Mouse (Mus musculus) forebrain, embryonic 10.5 days (tissue): ENCODE results near the gene Fam107a. TPM values are rescaled to one million over a fixed set of nuclear protein-coding genes. Genes with fewer than 3 reads are reported as not detected.
A peak's percentile ranks its signal among the peaks of the same experiment; 100 is the strongest.

ENCODE experiments used
- DNase-seq: peaks from one replicate; pipeline ENCODE4 v3.0.0-alpha.2; 2017; ENCODE audit warnings: low spot score; ENCODE audit errors: extremely low spot score
- H3K27ac ChIP-seq: fragments of 300-500 bp; sonication (generic); 2 replicates; pipeline ENCODE4 v1.5.1; 2016; ENCODE audit warnings: mild to moderate bottlenecking
- H3K27me3 ChIP-seq: fragments of 300-500 bp; sonication (generic); 2 replicates; pipeline ENCODE4 v1.6.1; 2016; ENCODE audit warnings: mild to moderate bottlenecking; ENCODE audit not compliant: poor library complexity, severe bottlenecking
- H3K36me3 ChIP-seq: fragments of 300-500 bp; sonication (generic); replicated peaks from 2 replicates; pipeline ENCODE4 v1.6.1; 2016; ENCODE audit warnings: mild to moderate bottlenecking, moderate library complexity
- H3K4me1 ChIP-seq: fragments of 300-500 bp; sonication (generic); 2 replicates; pipeline ENCODE4 v1.6.1; 2016
- H3K4me3 ChIP-seq: fragments of 300-500 bp; sonication (generic); 2 replicates; pipeline ENCODE4 v1.5.1; 2016; ENCODE audit warnings: mild to moderate bottlenecking, moderate library complexity
- H3K9me3 ChIP-seq: fragments of 300-500 bp; sonication (generic); 2 replicates; pipeline ENCODE4 v1.6.1; 2016; ENCODE audit warnings: mild to moderate bottlenecking, moderate library complexity
- WGBS: fragments of 180-500 bp; shearing (Covaris S2); methylation state at CpG from one replicate; pipeline ENCODE4 v1.1.7; 2016; 5-methylcytosine and 5-hydroxymethylcytosine counted together
- polyA plus RNA-seq: library from polyadenylated mRNA; unstranded; fragments of >200 nt; fragmentation: Nextera tagmentation; extraction: Ambion mirVana; gene quantifications from 2 replicates; pipeline ENCODE4 v1.2.1, GENCODE M21; 2016

The Fam107a gene
- polyA plus RNA-seq, 1 experiment from 2014 or later = 0.61 TPM

- H3K27ac ChIP-seq = no peak overlapping the region
- H3K4me3 ChIP-seq = no peak overlapping the region
- no peaks in the 10 kb centered on the region; the same call in 1 of the 2 replicates for H3K27me3 ChIP-seq
- H3K36me3 ChIP-seq = no peaks in the 10 kb centered on the region
- DNase-seq = no peak
- H3K9me3 ChIP-seq = no peaks in the 10 kb centered on the region
- H3K4me1 ChIP-seq = peaks cover 33% of the 10 kb centered on the region
- WGBS = 83% methylated on average over 11 of the region's 11 CpGs
Measured at GRCm38 (mm10) chr14:8332314-8333252, 14.8 kb upstream of the Fam107a start.

GRCm38 (mm10) chr14:8331307-8331905 is 13.6 kb upstream of the Fam107a start:
- Histone ChIP-seq H3K4me1 (peaks cover 42% of the 10 kb centered on the region), H3K9me3 (no peaks in the 10 kb centered on the region), H3K36me3 (no peaks in the 10 kb centered on the region), H3K27me3 (no peaks in the 10 kb centered on the region; the same call in 1 of the 2 replicates), H3K4me3 (no peak overlapping the region), H3K27ac (no peak overlapping the region)
- no peak for DNase-seq
- 91% methylated on average over 14 of the region's 14 CpGs for WGBS

GRCm38 (mm10) chr14:8330390-8330789 is 12.6 kb upstream of the Fam107a start:
- no peak overlapping the region for H3K27ac ChIP-seq
- H3K4me1 ChIP-seq = peaks cover 33% of the 10 kb centered on the region
- 82% methylated on average over 6 of the region's 6 CpGs for WGBS
- no peaks in the 10 kb centered on the region for H3K36me3 ChIP-seq
- no peak overlapping the region for H3K4me3 ChIP-seq
- DNase-seq = no peak
- no peaks in the 10 kb centered on the region for H3K9me3 ChIP-seq
- no peaks in the 10 kb centered on the region; the same call in 1 of the 2 replicates for H3K27me3 ChIP-seq

- no peak for DNase-seq
- Histone ChIP-seq H3K36me3 (no peaks in the 10 kb centered on the region), H3K4me1 (peaks cover 33% of the 10 kb centered on the region), H3K4me3 (no peak overlapping the region), H3K9me3 (no peaks in the 10 kb centered on the region), H3K27ac (peak overlapping the region; percentile 35; the same call in 1 of the 2 replicates), H3K27me3 (no peaks in the 10 kb centered on the region; the same call in 1 of the 2 replicates)
- 57% methylated on average over 4 of the region's 4 CpGs for WGBS
Measured at GRCm38 (mm10) chr14:8329552-8329951, 11.7 kb upstream of the Fam107a start.

GRCm38 (mm10) chr14:8327371-8327770 is 9.5 kb upstream of the Fam107a start:
- no peak for DNase-seq
- Histone ChIP-seq H3K4me1 (peaks cover 29% of the 10 kb centered on the region), H3K9me3 (no peaks in the 10 kb centered on the region), H3K4me3 (no peak overlapping the region), H3K27ac (peak overlapping the region; percentile 48; the same call in 1 of the 2 replicates), H3K36me3 (no peaks in the 10 kb centered on the region), H3K27me3 (peaks cover 12% of the 10 kb centered on the region; the same call in 1 of the 2 replicates)
- 22% methylated on average over 1 of the region's 1 CpGs for WGBS

GRCm38 (mm10) chr14:8326961-8327360 is 9.1 kb upstream of the Fam107a start:
- Histone ChIP-seq H3K36me3 (no peaks in the 10 kb centered on the region), H3K9me3 (no peaks in the 10 kb centered on the region), H3K27me3 (peaks cover 12% of the 10 kb centered on the region; the same call in 1 of the 2 replicates), H3K27ac (no peak overlapping the region; the same call in 1 of the 2 replicates), H3K4me1 (peaks cover 26% of the 10 kb centered on the region), H3K4me3 (no peak overlapping the region)
- no peak for DNase-seq

- no peaks in the 10 kb centered on the region for H3K9me3 ChIP-seq
- no peaks in the 10 kb centered on the region for H3K36me3 ChIP-seq
- H3K27ac ChIP-seq = no peak overlapping the region
- DNase-seq = no peak
- peaks cover 26% of the 10 kb centered on the region for H3K4me1 ChIP-seq
- peaks cover 14% of the 10 kb centered on the region; the same call in 1 of the 2 replicates for H3K27me3 ChIP-seq
- WGBS = 88% methylated on average over 4 of the region's 4 CpGs
- H3K4me3 ChIP-seq = no peak overlapping the region
Measured at GRCm38 (mm10) chr14:8325746-8326145, 7.9 kb upstream of the Fam107a start.

- H3K27me3 ChIP-seq = peaks cover 65% of the 10 kb centered on the region
- no peaks in the 10 kb centered on the region for H3K9me3 ChIP-seq
- DNase-seq = no peak
- H3K4me3 ChIP-seq = no peak overlapping the region
- no peak overlapping the region for H3K27ac ChIP-seq
- WGBS = 89% methylated on average over 3 of the region's 3 CpGs
- H3K4me1 ChIP-seq = peaks cover 22% of the 10 kb centered on the region
- no peaks in the 10 kb centered on the region for H3K36me3 ChIP-seq
Measured at GRCm38 (mm10) chr14:8320528-8320927, 2.7 kb upstream of the Fam107a start.

- peak; percentile 44 for DNase-seq
- no peaks in the 10 kb centered on the region for H3K9me3 ChIP-seq
- peaks cover 84% of the 10 kb centered on the region for H3K27me3 ChIP-seq
- WGBS = 1% methylated on average over 23 of the region's 23 CpGs
- H3K4me1 ChIP-seq = peaks cover 38% of the 10 kb centered on the region
- peak overlapping the region; percentile 48; the same call in 1 of the 2 replicates for H3K27ac ChIP-seq
- no peaks in the 10 kb centered on the region for H3K36me3 ChIP-seq
- peak overlapping the region; percentile 43 for H3K4me3 ChIP-seq
Measured at GRCm38 (mm10) chr14:8316366-8317193, 1.2 kb downstream of the Fam107a start.

- Histone ChIP-seq H3K9me3 (no peaks in the 10 kb centered on the region), H3K27ac (no peak overlapping the region), H3K4me1 (peaks cover 39% of the 10 kb centered on the region), H3K36me3 (no peaks in the 10 kb centered on the region), H3K27me3 (peaks cover 91% of the 10 kb centered on the region), H3K4me3 (no peak overlapping the region)
- WGBS = 85% methylated on average over 6 of the region's 6 CpGs
- no peak for DNase-seq
Measured at GRCm38 (mm10) chr14:8315169-8315568, 2.7 kb downstream of the Fam107a start.

GRCm38 (mm10) chr14:8314536-8314935 is 3.3 kb downstream of the Fam107a start:
- H3K4me1 ChIP-seq = peaks cover 45% of the 10 kb centered on the region
- WGBS = 60% methylated on average over 3 of the region's 3 CpGs
- peaks cover 88% of the 10 kb centered on the region for H3K27me3 ChIP-seq
- no peaks in the 10 kb centered on the region for H3K36me3 ChIP-seq
- no peak overlapping the region for H3K4me3 ChIP-seq
- no peak for DNase-seq
- H3K27ac ChIP-seq = no peak overlapping the region
- no peaks in the 10 kb centered on the region for H3K9me3 ChIP-seq

- 43% methylated on average over 7 of the region's 7 CpGs for WGBS
- no peak overlapping the region for H3K4me3 ChIP-seq
- no peaks in the 10 kb centered on the region for H3K36me3 ChIP-seq
- DNase-seq = no peak
- H3K9me3 ChIP-seq = no peaks in the 10 kb centered on the region
- H3K27me3 ChIP-seq = peaks cover 87% of the 10 kb centered on the region
- H3K4me1 ChIP-seq = peaks cover 50% of the 10 kb centered on the region
- H3K27ac ChIP-seq = no peak overlapping the region
Measured at GRCm38 (mm10) chr14:8313877-8314276, 3.9 kb downstream of the Fam107a start.
